Mouse (Mus musculus) forebrain, postnatal 0 days (tissue): ENCODE measurements around the gene Cdk10. TPM values are rescaled to one million over a fixed set of nuclear protein-coding genes. Genes with fewer than 3 reads are reported as not detected.
"Not testable (repeated sequence)": the region's sequence is repeated elsewhere in the genome, so short reads cannot be mapped to it uniquely, and the experiment has no call there.

Experiments
- ATAC-seq: fragments of 200-750 bp; cut with Nextera tagmentation; 2 replicates; pipeline ENCODE4 v1.8.0; 2017; ENCODE audit warnings: mild to moderate bottlenecking, moderate library complexity
- DNase-seq: peaks from one replicate; pipeline ENCODE4 v3.0.0-alpha.2; 2015
- H3K27ac ChIP-seq: fragments of 300-500 bp; sonication (generic); 2 replicates; pipeline ENCODE4 v1.5.1; 2014; ENCODE audit warnings: low read depth, mild to moderate bottlenecking, antibody characterized with exemption, low read length, moderate library complexity, mixed read lengths
- H3K27me3 ChIP-seq: fragments of 300-500 bp; sonication (generic); 2 replicates; pipeline ENCODE4 v1.6.1; 2014; ENCODE audit warnings: mild to moderate bottlenecking, low read length, mixed read lengths; ENCODE audit not compliant: insufficient read depth
- H3K36me3 ChIP-seq: fragments of 300-500 bp; sonication (generic); 2 replicates; pipeline ENCODE4 v1.6.1; 2014; ENCODE audit warnings: mild to moderate bottlenecking, moderate library complexity; ENCODE audit not compliant: insufficient read depth
- H3K4me1 ChIP-seq: fragments of 300-500 bp; sonication (generic); 2 replicates; pipeline ENCODE4 v1.6.1; 2014; ENCODE audit warnings: antibody characterized with exemption; ENCODE audit not compliant: insufficient read depth
- H3K4me2 ChIP-seq: fragments of 300-500 bp; sonication (generic); 2 replicates; pipeline ENCODE4 v1.6.1; 2014; ENCODE audit warnings: low read depth, mild to moderate bottlenecking, moderate library complexity
- H3K4me3 ChIP-seq: fragments of 300-500 bp; sonication (generic); 2 replicates; pipeline ENCODE4 v1.5.1; 2014; ENCODE audit warnings: low read depth, low read length, mixed read lengths
- H3K9ac ChIP-seq: fragments of 300-500 bp; sonication (generic); 2 replicates; pipeline ENCODE4 v1.6.1; 2014; ENCODE audit warnings: mild to moderate bottlenecking
- H3K9me3 ChIP-seq: fragments of 300-500 bp; sonication (generic); 2 replicates; pipeline ENCODE4 v1.6.1; 2016; ENCODE audit warnings: low read length
- CTCF ChIP-seq: sonication (generic); IDR thresholded peaks from 2 replicates; pipeline ENCODE4 v1.5.1; 2016; ENCODE audit warnings: antibody characterized with exemption, control low read depth, low read depth
- WGBS: fragments of 180-500 bp; shearing (Covaris S2); extraction: QIAGEN DNeasy Blood & Tissue Kit; methylation state at CpG from one replicate; pipeline ENCODE4 v1.1.7; 2014; 5-methylcytosine and 5-hydroxymethylcytosine counted together
- polyA plus RNA-seq: library from polyadenylated mRNA; unstranded; fragments of >200 nt; fragmentation: Nextera tagmentation; extraction: Ambion mirVana; gene quantifications from 2 replicates; pipeline ENCODE4 v1.2.1, GENCODE M21; 2015
- total RNA-seq: library from RNA; depleted of rRNA; stranded (reverse); fragments of >200 nt; gene quantifications from 2 replicates; pipeline ENCODE4 v1.2.3, GENCODE M21; 2014

The Cdk10 gene
- total and polyA plus RNA-seq, 2 experiments from 2014 or later = 54.3 to 93.2 TPM

GRCm38 (mm10) chr8:123252925-123253324 lies 28.3 kb downstream of the Cdk10 start:
- Histone ChIP-seq H3K4me2 (peak overlapping the region; percentile 88), H3K4me3 (peak overlapping the region; percentile 95), H3K27me3 (no peaks in the 10 kb centered on the region), H3K9me3 (no peaks in the 10 kb centered on the region), H3K4me1 (peaks cover 10% of the 10 kb centered on the region), H3K27ac (no peak overlapping the region), H3K36me3 (peaks cover 50% of the 10 kb centered on the region), H3K9ac (peak overlapping the region; percentile 85)
- no peak for ATAC-seq
- no peak for DNase-seq
- 54% methylated on average over 4 of the region's 4 CpGs for WGBS
- no peak for TF ChIP-seq CTCF

- peak overlapping the region; percentile 84 for H3K27ac ChIP-seq
- no peak for DNase-seq
- peak overlapping the region; percentile 95 for H3K4me3 ChIP-seq
- H3K4me1 ChIP-seq = peaks cover 10% of the 10 kb centered on the region
- no peak for TF ChIP-seq CTCF
- WGBS = under 1% methylated on average over 40 of the region's 40 CpGs
- H3K9me3 ChIP-seq = no peaks in the 10 kb centered on the region
- H3K4me2 ChIP-seq = peak overlapping the region; percentile 88
- peak; percentile 62 for ATAC-seq
- H3K27me3 ChIP-seq = no peaks in the 10 kb centered on the region
- peak overlapping the region; percentile 85 for H3K9ac ChIP-seq
- peaks cover 50% of the 10 kb centered on the region for H3K36me3 ChIP-seq
Measured at GRCm38 (mm10) chr8:123253451-123254098, 28.9 kb downstream of the Cdk10 start.

- H3K4me1 ChIP-seq = peaks cover 10% of the 10 kb centered on the region
- H3K9ac ChIP-seq = peak within 1 kb of the TSS; percentile 85
- H3K4me3 ChIP-seq = peak within 1 kb of the TSS; percentile 95
- H3K36me3 ChIP-seq = peaks cover 50% of the 10 kb centered on the region
- no peaks in the 10 kb centered on the region for H3K27me3 ChIP-seq
- DNase-seq = peak; percentile 90
- H3K9me3 ChIP-seq = no peaks in the 10 kb centered on the region
- peak within 1 kb of the TSS; percentile 84 for H3K27ac ChIP-seq
- TF ChIP-seq CTCF = no peak; the same call in 1 of the 2 replicates
- 3% methylated on average over 92 of the region's 99 CpGs for WGBS
- peak; percentile 98 for ATAC-seq
- peak within 1 kb of the TSS; percentile 88 for H3K4me2 ChIP-seq
Measured at GRCm38 (mm10) chr8:123254099-123254885, 29.6 kb downstream of the Cdk10 start, which contains the start of the genes Zfp276 and Vps9d1. Gene Zfp276 (plus strand): TSS chr8:123254195. Gene Vps9d1 (minus strand): TSS chr8:123254348.

GRCm38 (mm10) chr8:123255170-123255569 lies 30.5 kb downstream of the Cdk10 start:
- Histone ChIP-seq H3K27ac (no peak overlapping the region), H3K9me3 (no peaks in the 10 kb centered on the region), H3K27me3 (no peaks in the 10 kb centered on the region), H3K9ac (peak overlapping the region; percentile 85; the same call in 1 of the 2 replicates), H3K4me3 (peak overlapping the region; percentile 95), H3K36me3 (peaks cover 52% of the 10 kb centered on the region), H3K4me1 (peaks cover 10% of the 10 kb centered on the region), H3K4me2 (peak overlapping the region; percentile 88)
- 75% methylated on average over 6 of the region's 6 CpGs for WGBS
- ATAC-seq (no peak), DNase-seq (no peak)
- no peak; the same call in 1 of the 2 replicates for TF ChIP-seq CTCF

- ATAC-seq (no peak; the same call in 1 of the 2 replicates), DNase-seq (no peak)
- no peak overlapping the region for H3K27ac ChIP-seq
- H3K4me1 ChIP-seq = peaks cover 10% of the 10 kb centered on the region
- TF ChIP-seq CTCF = no peak
- WGBS = 70% methylated on average over 3 of the region's 3 CpGs
- no peak overlapping the region for H3K4me3 ChIP-seq
- no peaks in the 10 kb centered on the region for H3K27me3 ChIP-seq
- H3K9me3 ChIP-seq = no peaks in the 10 kb centered on the region
- H3K36me3 ChIP-seq = peaks cover 52% of the 10 kb centered on the region
- no peak overlapping the region for H3K9ac ChIP-seq
- H3K4me2 ChIP-seq = no peak overlapping the region
Measured at GRCm38 (mm10) chr8:123257114-123257513, 32.5 kb downstream of the Cdk10 start.

GRCm38 (mm10) chr8:123257593-123257992 lies 33.0 kb downstream of the Cdk10 start:
- DNase-seq, H3K9ac ChIP-seq, H3K9me3 ChIP-seq, H3K4me3 ChIP-seq, H3K4me2 ChIP-seq, H3K27me3 ChIP-seq, H3K27ac ChIP-seq, ATAC-seq: not testable (repeated sequence)
- Histone ChIP-seq H3K36me3 (peaks cover 52% of the 10 kb centered on the region), H3K4me1 (peaks cover 10% of the 10 kb centered on the region)
- WGBS = 92% methylated on average over 8 of the region's 8 CpGs
